Mouse (Mus musculus): Measurements from ENCODE around the gene H2-DMb2. TPM values are rescaled to one million over a fixed set of nuclear protein-coding genes. Genes with fewer than 3 reads are reported as not detected.

The H2-DMb2 gene
- polyA plus RNA-seq, 1 experiment = not detected

GRCm38 (mm10) chr17:34128264-34128937, 14.7 kb upstream of the H2-DMb2 start:
- Histone ChIP-seq H3K4me3 (ENCODE audit: insufficient read depth, low read depth, low read length) (peak overlapping the region; percentile 13), H3K27ac (ENCODE audit: insufficient read depth, low read depth, low read length) (no peak overlapping the region)
- WGBS = 23% methylated on average over 13 of the region's 13 CpGs

GRCm38 (mm10) chr17:34128944-34129791, 13.9 kb upstream of the H2-DMb2 start:
- Histone ChIP-seq H3K4me3 (ENCODE audit: insufficient read depth, low read depth, low read length) (peak overlapping the region; percentile 13), H3K27ac (ENCODE audit: insufficient read depth, low read depth, low read length) (no peak overlapping the region), H3K4me1 (ENCODE audit: control insufficient read depth, insufficient read depth, low read length) (peaks cover 24% of the 10 kb centered on the region)
- TF ChIP-seq CTCF (IDR thresholded peaks at IDR 0.05; ENCODE audit: insufficient read depth, low read depth, low read length) (peak; percentile 8; the same call in 1 of the 2 replicates), POLR2A (IDR thresholded peaks at IDR 0.05; ENCODE audit: insufficient read depth, low read depth, low read length) (no peak)
- 25% methylated on average over 18 of the region's 18 CpGs for WGBS

More at GRCm38 (mm10) chr17:34128264-34128937, 14.7 kb upstream of the H2-DMb2 start:
- TF ChIP-seq POLR2A (IDR thresholded peaks at IDR 0.05; ENCODE audit: insufficient read depth, low read depth, low read length) (no peak), CTCF (IDR thresholded peaks at IDR 0.05; ENCODE audit: insufficient read depth, low read depth, low read length) (no peak)
- H3K4me1 ChIP-seq (ENCODE audit: control insufficient read depth, insufficient read depth, low read length) = peaks cover 26% of the 10 kb centered on the region

GRCm38 (mm10) chr17:34130073-34130947, 12.8 kb upstream of the H2-DMb2 start:
- Histone ChIP-seq H3K27ac (ENCODE audit: insufficient read depth, low read depth, low read length) (no peak overlapping the region), H3K4me1 (ENCODE audit: control insufficient read depth, insufficient read depth, low read length) (peaks cover 24% of the 10 kb centered on the region), H3K4me3 (ENCODE audit: insufficient read depth, low read depth, low read length) (no peak overlapping the region)
- TF ChIP-seq POLR2A (IDR thresholded peaks at IDR 0.05; ENCODE audit: insufficient read depth, low read depth, low read length) = no peak
- no peak for TF ChIP-seq CTCF (IDR thresholded peaks at IDR 0.05; ENCODE audit: insufficient read depth, low read depth, low read length)
- 81% methylated on average over 19 of the region's 19 CpGs for WGBS

- Histone ChIP-seq H3K4me1 (ENCODE audit: control insufficient read depth, insufficient read depth, low read length) (peaks cover 29% of the 10 kb centered on the region), H3K4me3 (ENCODE audit: insufficient read depth, low read depth, low read length) (no peak overlapping the region), H3K27ac (ENCODE audit: insufficient read depth, low read depth, low read length) (no peak overlapping the region)
- WGBS = 70% methylated on average over 7 of the region's 7 CpGs
- TF ChIP-seq CTCF (IDR thresholded peaks at IDR 0.05; ENCODE audit: insufficient read depth, low read depth, low read length) (no peak), POLR2A (IDR thresholded peaks at IDR 0.05; ENCODE audit: insufficient read depth, low read depth, low read length) (no peak)
These were observed 11.2 kb upstream of the H2-DMb2 start for GRCm38 (mm10) chr17:34131911-34132310.

- H3K27ac ChIP-seq (ENCODE audit: insufficient read depth, low read depth, low read length) = no peak overlapping the region
- H3K4me1 ChIP-seq (ENCODE audit: control insufficient read depth, insufficient read depth, low read length) = peaks cover 21% of the 10 kb centered on the region
- TF ChIP-seq CTCF (IDR thresholded peaks at IDR 0.05; ENCODE audit: insufficient read depth, low read depth, low read length) (0 out of 2 replicates have a peak, but pooled peaks have one; percentile 15), POLR2A (IDR thresholded peaks at IDR 0.05; ENCODE audit: insufficient read depth, low read depth, low read length) (no peak)
- H3K4me3 ChIP-seq (ENCODE audit: insufficient read depth, low read depth, low read length) = no peak overlapping the region
- WGBS = 84% methylated on average over 11 of the region's 11 CpGs
These were observed 9.8 kb upstream of the H2-DMb2 start for GRCm38 (mm10) chr17:34133289-34133688.

GRCm38 (mm10) chr17:34134451-34134850, 8.7 kb upstream of the H2-DMb2 start:
- WGBS = 90% methylated on average over 3 of the region's 3 CpGs
- Histone ChIP-seq H3K4me3 (ENCODE audit: insufficient read depth, low read depth, low read length) (no peak overlapping the region), H3K4me1 (ENCODE audit: control insufficient read depth, insufficient read depth, low read length) (peaks cover 13% of the 10 kb centered on the region), H3K27ac (ENCODE audit: insufficient read depth, low read depth, low read length) (no peak overlapping the region)
- TF ChIP-seq POLR2A (IDR thresholded peaks at IDR 0.05; ENCODE audit: insufficient read depth, low read depth, low read length) (no peak), CTCF (IDR thresholded peaks at IDR 0.05; ENCODE audit: insufficient read depth, low read depth, low read length) (no peak)

- H3K4me3 ChIP-seq (ENCODE audit: insufficient read depth, low read depth, low read length) = peak overlapping the region; percentile 51
- WGBS = 5% methylated on average over 31 of the region's 31 CpGs
- TF ChIP-seq CTCF (IDR thresholded peaks at IDR 0.05; ENCODE audit: insufficient read depth, low read depth, low read length) (peak; percentile 100), POLR2A (IDR thresholded peaks at IDR 0.05; ENCODE audit: insufficient read depth, low read depth, low read length) (no peak)
- H3K4me1 ChIP-seq (ENCODE audit: control insufficient read depth, insufficient read depth, low read length) = peaks cover 9% of the 10 kb centered on the region
- H3K27ac ChIP-seq (ENCODE audit: insufficient read depth, low read depth, low read length) = no peak overlapping the region
These were observed 7.5 kb upstream of the H2-DMb2 start for GRCm38 (mm10) chr17:34135297-34136224.

Data from olfactory bulb, adult 2 months (tissue).